Mouse (Mus musculus): ENCODE measurements around the gene Add3. TPM values are rescaled to one million over a fixed set of nuclear protein-coding genes. Genes with fewer than 3 reads are reported as not detected.

The Add3 gene
- polyA plus RNA-seq, 1 experiment from 2014 or later = 84.8 TPM

DNA sequence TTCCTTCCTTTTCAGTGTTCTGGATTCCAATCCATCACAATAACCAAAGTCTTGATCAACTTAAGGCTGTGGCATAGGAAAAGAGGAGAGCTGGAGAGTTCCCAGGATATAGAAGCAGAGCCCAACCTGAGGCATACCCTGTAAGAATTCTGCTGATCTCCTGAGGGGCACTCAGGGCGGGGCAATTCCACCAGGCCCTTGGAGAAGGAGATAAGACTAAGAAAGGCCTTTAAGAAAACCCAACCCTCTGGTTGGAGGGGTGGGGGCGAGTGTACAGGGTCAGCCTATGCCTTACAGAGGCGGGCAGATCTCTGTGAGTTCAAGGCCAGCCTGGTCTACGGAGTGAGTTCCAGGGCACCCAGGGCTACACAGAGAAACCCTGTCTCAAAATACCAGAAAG, 13.7 kb upstream of the Add3 start:
- H3K9ac ChIP-seq (replicated peaks; ENCODE audit: low read length) = no peak overlapping the region
- no peak overlapping the region for H3K4me2 ChIP-seq (ENCODE audit: low read depth, low read length)
- H3K4me1 ChIP-seq (ENCODE audit: control insufficient read depth, insufficient read depth, low read length) = no peaks in the 10 kb centered on the region
- 87% methylated on average over 4 of the region's 4 CpGs for WGBS
- H3K27ac ChIP-seq (replicated peaks; ENCODE audit: low read depth, low read length) = no peak overlapping the region
- no peaks in the 10 kb centered on the region for H3K36me3 ChIP-seq (replicated peaks; ENCODE audit: control insufficient read depth, insufficient read depth, low read depth, low read length)
- no peak overlapping the region for H3K4me3 ChIP-seq (ENCODE audit: low read depth, low read length)
- no peak for DNase-seq (ENCODE audit: low spot score)
- H3K27me3 ChIP-seq (ENCODE audit: control insufficient read depth, insufficient read depth, low read length) = no peaks in the 10 kb centered on the region
- no peaks in the 10 kb centered on the region for H3K9me3 ChIP-seq (replicated peaks; ENCODE audit: control insufficient read depth, low read length)
- ATAC-seq (replicated peaks; ENCODE audit: insufficient number of reproducible peaks, low FRiP score, low TSS enrichment, low read depth) = no peak

DNA sequence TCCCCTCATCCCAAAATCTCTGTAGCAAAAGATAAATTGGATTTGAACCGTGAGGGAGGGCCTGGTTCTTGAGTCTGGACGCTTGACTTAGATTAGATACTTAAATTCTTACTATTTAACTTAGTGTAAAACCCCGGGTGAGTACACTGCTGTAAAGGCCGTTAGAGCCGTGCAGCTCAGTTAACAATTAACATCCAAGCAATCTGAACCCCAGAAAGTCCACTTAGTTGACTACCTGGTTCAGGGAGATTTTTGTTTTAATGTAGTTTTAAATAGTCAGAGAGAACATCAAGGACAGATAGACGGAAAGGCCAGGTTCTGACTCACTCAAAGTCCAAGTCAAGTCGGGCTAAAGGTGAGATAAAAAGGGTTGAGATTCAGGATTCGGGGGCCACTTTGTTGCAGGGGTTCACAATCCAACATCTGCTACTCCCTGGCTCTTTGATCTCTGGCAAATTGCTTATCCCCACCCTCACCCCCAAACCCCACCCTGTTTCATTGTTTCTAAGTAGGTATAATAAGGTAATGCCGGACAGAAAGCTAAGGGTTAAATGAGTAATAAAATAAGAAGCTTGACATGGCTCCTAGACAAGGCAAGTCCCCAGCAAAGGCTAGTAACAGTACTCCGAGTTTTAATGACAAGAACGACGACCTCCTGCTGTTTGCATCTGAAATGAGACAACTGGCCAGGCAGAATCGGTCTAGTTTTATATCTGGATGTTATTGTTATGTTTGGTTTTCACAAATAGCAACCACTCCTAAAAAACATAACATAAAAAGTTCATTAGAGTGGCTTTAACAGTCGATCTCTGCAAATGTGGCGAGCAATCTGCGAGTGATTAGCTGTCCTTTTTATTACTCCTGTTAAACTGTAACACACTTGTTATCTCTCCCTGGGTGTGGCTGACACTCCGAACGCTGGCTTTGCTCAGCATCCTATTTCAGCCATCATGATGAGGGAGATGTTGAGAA, 12.6 kb upstream of the Add3 start:
- Histone ChIP-seq H3K9ac (replicated peaks; ENCODE audit: low read length) (no peak overlapping the region), H3K27me3 (ENCODE audit: control insufficient read depth, insufficient read depth, low read length) (no peaks in the 10 kb centered on the region), H3K4me1 (ENCODE audit: control insufficient read depth, insufficient read depth, low read length) (no peaks in the 10 kb centered on the region), H3K4me3 (ENCODE audit: low read depth, low read length) (no peak overlapping the region), H3K27ac (replicated peaks; ENCODE audit: low read depth, low read length) (no peak overlapping the region), H3K9me3 (replicated peaks; ENCODE audit: control insufficient read depth, low read length) (no peaks in the 10 kb centered on the region), H3K4me2 (ENCODE audit: low read depth, low read length) (no peak overlapping the region), H3K36me3 (replicated peaks; ENCODE audit: control insufficient read depth, insufficient read depth, low read depth, low read length) (no peaks in the 10 kb centered on the region)
- no peak for DNase-seq (ENCODE audit: low spot score)
- WGBS = 58% methylated on average over 18 of the region's 18 CpGs
- ATAC-seq (replicated peaks; ENCODE audit: insufficient number of reproducible peaks, low FRiP score, low TSS enrichment, low read depth) = no peak

DNA sequence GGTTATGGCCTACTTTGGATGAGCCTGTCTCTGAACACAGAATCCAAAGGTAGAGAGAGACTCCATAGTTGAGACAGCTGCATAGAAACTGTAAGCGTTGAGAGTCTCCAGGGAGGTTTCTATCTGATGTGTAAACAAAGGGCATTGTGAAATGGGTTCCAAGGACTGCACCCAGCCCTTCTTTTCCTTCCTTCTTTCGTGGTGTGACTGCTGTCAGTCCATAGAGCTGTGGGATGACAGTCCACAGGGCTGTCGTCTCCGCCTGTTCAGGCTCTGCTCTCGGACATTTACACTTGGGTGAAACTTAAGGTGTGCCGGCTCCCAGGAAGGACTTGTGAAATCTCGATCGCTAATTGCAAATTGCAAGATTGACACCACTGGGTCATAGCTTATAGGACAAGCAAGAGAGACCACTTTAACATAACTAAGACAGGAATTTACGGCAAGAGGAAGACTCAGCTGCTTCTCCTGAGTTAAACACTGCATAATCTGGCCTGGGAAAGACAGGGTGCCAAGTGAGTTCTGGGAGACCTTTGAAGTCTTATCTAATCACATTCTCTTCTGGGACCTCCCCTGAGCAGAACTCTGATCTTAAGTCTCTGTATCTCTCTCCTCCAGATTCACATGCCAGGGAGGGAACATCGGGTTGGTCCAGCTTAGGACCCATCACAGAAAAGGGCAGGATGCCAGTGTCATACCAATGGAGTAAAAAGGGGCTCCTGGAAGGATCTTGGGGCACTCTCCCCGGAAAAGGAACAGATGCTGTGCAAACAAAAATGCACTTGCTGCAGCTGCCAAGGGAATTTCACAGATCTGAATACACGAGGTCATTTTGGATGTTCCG, 11.5 kb upstream of the Add3 start:
- ATAC-seq (replicated peaks; ENCODE audit: insufficient number of reproducible peaks, low FRiP score, low TSS enrichment, low read depth) = no peak
- H3K4me1 ChIP-seq (ENCODE audit: control insufficient read depth, insufficient read depth, low read length) = no peaks in the 10 kb centered on the region
- H3K4me2 ChIP-seq (ENCODE audit: low read depth, low read length) = no peak overlapping the region
- WGBS = 53% methylated on average over 13 of the region's 13 CpGs
- no peaks in the 10 kb centered on the region for H3K9me3 ChIP-seq (replicated peaks; ENCODE audit: control insufficient read depth, low read length)
- no peaks in the 10 kb centered on the region for H3K36me3 ChIP-seq (replicated peaks; ENCODE audit: control insufficient read depth, insufficient read depth, low read depth, low read length)
- DNase-seq (ENCODE audit: low spot score) = no peak
- no peaks in the 10 kb centered on the region for H3K27me3 ChIP-seq (ENCODE audit: control insufficient read depth, insufficient read depth, low read length)
- H3K9ac ChIP-seq (replicated peaks; ENCODE audit: low read length) = no peak overlapping the region
- H3K27ac ChIP-seq (replicated peaks; ENCODE audit: low read depth, low read length) = no peak overlapping the region
- no peak overlapping the region for H3K4me3 ChIP-seq (ENCODE audit: low read depth, low read length)

DNA sequence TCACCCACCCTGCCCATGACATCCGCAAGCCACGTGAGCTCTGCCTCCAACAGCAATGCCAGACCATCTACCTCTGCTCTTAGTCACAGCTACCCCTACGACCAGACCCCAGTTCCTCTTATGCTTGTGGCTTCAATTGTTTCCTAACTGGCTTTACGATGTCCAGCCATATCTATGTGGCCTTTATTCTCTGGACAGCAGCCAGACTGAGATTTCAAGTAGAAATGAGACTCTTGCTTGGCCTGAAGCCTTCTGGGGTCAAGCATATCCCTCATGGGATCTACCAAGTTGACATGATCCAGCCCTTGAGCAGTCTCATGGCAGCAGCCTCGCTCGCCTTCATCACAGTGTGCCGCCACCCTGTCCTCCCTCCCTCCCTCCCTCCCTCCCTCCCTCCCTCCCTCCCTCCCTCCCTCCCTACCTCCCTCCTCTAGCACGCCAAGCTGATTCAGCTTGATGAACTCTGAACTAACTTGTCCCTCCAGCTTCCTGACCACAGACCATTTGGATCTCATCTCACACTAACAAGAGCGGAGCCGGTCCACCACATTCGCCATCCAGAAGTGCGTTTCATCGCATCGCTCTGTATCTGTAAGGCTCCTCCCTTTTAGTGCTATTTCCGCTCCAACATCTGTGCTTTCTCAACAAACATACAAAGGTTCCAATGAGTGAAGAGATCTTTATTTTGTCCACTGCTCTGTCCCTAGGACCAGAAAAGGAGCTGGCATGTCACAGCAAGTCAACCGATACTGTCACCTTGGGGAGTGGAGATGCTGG, 9.7 kb upstream of the Add3 start:
- H3K27ac ChIP-seq (replicated peaks; ENCODE audit: low read depth, low read length) = no peak overlapping the region
- H3K27me3 ChIP-seq (ENCODE audit: control insufficient read depth, insufficient read depth, low read length) = no peaks in the 10 kb centered on the region
- DNase-seq (ENCODE audit: low spot score) (no peak), ATAC-seq (replicated peaks; ENCODE audit: insufficient number of reproducible peaks, low FRiP score, low TSS enrichment, low read depth) (no peak)
- 85% methylated on average over 16 of the region's 16 CpGs for WGBS
- no peak overlapping the region for H3K9ac ChIP-seq (replicated peaks; ENCODE audit: low read length)
- H3K9me3 ChIP-seq (replicated peaks; ENCODE audit: control insufficient read depth, low read length) = no peaks in the 10 kb centered on the region
- H3K36me3 ChIP-seq (replicated peaks; ENCODE audit: control insufficient read depth, insufficient read depth, low read depth, low read length) = no peaks in the 10 kb centered on the region
- no peak overlapping the region for H3K4me2 ChIP-seq (ENCODE audit: low read depth, low read length)
- no peak overlapping the region for H3K4me3 ChIP-seq (ENCODE audit: low read depth, low read length)
- no peaks in the 10 kb centered on the region for H3K4me1 ChIP-seq (ENCODE audit: control insufficient read depth, insufficient read depth, low read length)

DNA sequence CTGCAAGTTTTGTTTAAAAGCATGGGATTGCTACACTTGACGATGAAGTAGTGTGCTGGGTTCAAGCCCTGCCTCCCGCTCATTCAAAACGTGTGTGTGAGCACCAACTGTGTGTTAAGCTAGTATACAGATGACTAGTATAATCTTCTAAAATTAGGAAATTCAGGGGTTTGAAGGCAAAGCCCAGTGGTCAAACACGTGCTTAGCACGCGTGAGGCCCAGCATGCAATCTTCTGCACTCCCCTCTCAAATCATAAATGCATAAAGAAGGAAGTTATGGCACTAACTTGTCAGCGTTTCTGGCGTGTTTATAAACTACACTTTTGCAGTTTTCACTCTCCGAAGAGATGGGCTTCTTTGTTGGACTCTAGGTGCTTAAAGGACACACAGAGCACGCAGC, 7.8 kb upstream of the Add3 start:
- no peaks in the 10 kb centered on the region; the same call in 1 of the 2 replicates for H3K4me1 ChIP-seq (ENCODE audit: control insufficient read depth, insufficient read depth, low read length)
- H3K36me3 ChIP-seq (replicated peaks; ENCODE audit: control insufficient read depth, insufficient read depth, low read depth, low read length) = no peaks in the 10 kb centered on the region
- H3K27ac ChIP-seq (replicated peaks; ENCODE audit: low read depth, low read length) = no peak overlapping the region
- no peaks in the 10 kb centered on the region for H3K9me3 ChIP-seq (replicated peaks; ENCODE audit: control insufficient read depth, low read length)
- no peaks in the 10 kb centered on the region for H3K27me3 ChIP-seq (ENCODE audit: control insufficient read depth, insufficient read depth, low read length)
- no peak overlapping the region for H3K4me2 ChIP-seq (ENCODE audit: low read depth, low read length)
- DNase-seq (ENCODE audit: low spot score) = no peak
- no peak overlapping the region for H3K9ac ChIP-seq (replicated peaks; ENCODE audit: low read length)
- no peak for ATAC-seq (replicated peaks; ENCODE audit: insufficient number of reproducible peaks, low FRiP score, low TSS enrichment, low read depth)
- WGBS = 89% methylated on average over 10 of the region's 10 CpGs
- no peak overlapping the region for H3K4me3 ChIP-seq (ENCODE audit: low read depth, low read length)

DNA sequence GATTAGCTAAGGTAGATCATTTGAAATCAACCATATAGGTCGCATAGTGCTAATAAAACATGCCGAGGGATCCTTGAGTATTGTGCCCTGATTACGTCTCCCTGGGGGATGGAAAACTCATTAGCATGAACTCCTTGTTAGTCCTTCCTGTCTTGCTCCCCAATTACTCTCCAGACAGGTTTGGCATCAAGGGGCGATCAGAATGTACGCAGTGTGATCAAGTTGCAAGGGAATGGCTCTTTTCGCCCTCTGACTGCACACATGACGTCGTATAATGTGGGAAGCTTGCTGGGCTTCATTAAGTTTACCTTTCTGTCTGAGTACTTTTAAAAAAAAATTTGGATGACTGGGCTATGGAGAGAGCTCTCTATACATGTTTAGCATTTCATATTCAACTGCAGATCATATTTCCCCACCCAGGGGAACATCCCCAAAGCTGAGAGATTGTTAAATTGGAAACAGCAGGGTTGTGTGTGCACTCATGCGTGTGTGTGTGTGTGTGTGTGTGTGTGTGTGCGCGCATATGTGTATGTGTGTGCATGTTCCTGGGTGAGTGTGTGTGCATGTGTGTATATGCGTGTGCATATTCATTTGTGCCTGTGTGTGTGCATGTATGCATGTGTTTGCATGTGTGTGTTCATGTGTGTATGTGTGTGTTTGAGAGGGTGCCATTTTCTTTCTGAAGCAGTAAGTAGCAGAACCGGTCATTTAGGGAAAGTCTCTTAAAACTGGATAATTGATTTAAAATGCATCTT, 3.7 kb upstream of the Add3 start:
- H3K27ac ChIP-seq (replicated peaks; ENCODE audit: low read depth, low read length) = no peak overlapping the region; the same call in 1 of the 2 replicates
- WGBS = 54% methylated on average over 13 of the region's 13 CpGs

DNA sequence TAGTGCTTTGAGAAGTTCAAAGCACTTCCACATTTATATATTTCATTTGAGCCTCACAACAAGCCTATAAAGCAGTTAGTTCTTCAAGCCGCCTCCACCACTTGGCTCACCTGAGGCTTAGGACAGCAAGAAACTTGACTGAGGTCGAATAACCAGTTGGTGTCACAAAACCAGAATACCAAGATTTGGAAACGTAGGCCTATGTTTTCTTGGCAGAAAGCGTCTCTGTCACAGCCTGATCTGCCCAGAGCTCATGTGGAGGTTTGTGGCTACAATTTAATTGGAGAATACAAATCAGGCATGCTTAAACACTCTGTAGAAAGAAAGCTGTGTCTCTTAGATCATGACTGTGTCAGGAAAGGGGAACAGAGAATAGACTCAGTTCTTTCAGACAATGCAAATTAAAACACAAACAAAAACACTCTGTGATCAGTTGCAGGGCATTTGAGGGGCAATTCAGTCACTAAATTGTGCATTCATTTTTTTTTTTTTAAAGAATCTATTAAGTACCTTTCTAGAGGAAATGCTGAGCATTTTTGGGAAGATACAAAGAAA, 3.0 kb upstream of the Add3 start:
- WGBS = 49% methylated on average over 4 of the region's 4 CpGs
- no peak overlapping the region for H3K4me3 ChIP-seq (ENCODE audit: low read depth, low read length)
- H3K27me3 ChIP-seq (ENCODE audit: control insufficient read depth, insufficient read depth, low read length) = no peaks in the 10 kb centered on the region
- H3K9me3 ChIP-seq (replicated peaks; ENCODE audit: control insufficient read depth, low read length) = no peaks in the 10 kb centered on the region
- H3K4me2 ChIP-seq (ENCODE audit: low read depth, low read length) = no peak overlapping the region
- no peak overlapping the region for H3K9ac ChIP-seq (replicated peaks; ENCODE audit: low read length)
- peaks cover 3% of the 10 kb centered on the region; the same call in 1 of the 2 replicates for H3K4me1 ChIP-seq (ENCODE audit: control insufficient read depth, insufficient read depth, low read length)
- DNase-seq (ENCODE audit: low spot score) = no peak
- no peak overlapping the region; the same call in 1 of the 2 replicates for H3K27ac ChIP-seq (replicated peaks; ENCODE audit: low read depth, low read length)
- no peak for ATAC-seq (replicated peaks; ENCODE audit: insufficient number of reproducible peaks, low FRiP score, low TSS enrichment, low read depth)
- no peaks in the 10 kb centered on the region for H3K36me3 ChIP-seq (replicated peaks; ENCODE audit: control insufficient read depth, insufficient read depth, low read depth, low read length)

More for the DNA sequence above, 3.7 kb upstream of the Add3 start:
- H3K9me3 ChIP-seq (replicated peaks; ENCODE audit: control insufficient read depth, low read length) = no peaks in the 10 kb centered on the region
- no peak overlapping the region for H3K4me3 ChIP-seq (ENCODE audit: low read depth, low read length)
- no peaks in the 10 kb centered on the region for H3K27me3 ChIP-seq (ENCODE audit: control insufficient read depth, insufficient read depth, low read length)
- no peak overlapping the region for H3K9ac ChIP-seq (replicated peaks; ENCODE audit: low read length)
- no peak overlapping the region for H3K4me2 ChIP-seq (ENCODE audit: low read depth, low read length)
- peaks cover 3% of the 10 kb centered on the region; the same call in 1 of the 2 replicates for H3K4me1 ChIP-seq (ENCODE audit: control insufficient read depth, insufficient read depth, low read length)
- H3K36me3 ChIP-seq (replicated peaks; ENCODE audit: control insufficient read depth, insufficient read depth, low read depth, low read length) = no peaks in the 10 kb centered on the region
- DNase-seq (ENCODE audit: low spot score) (no peak), ATAC-seq (replicated peaks; ENCODE audit: insufficient number of reproducible peaks, low FRiP score, low TSS enrichment, low read depth) (peak; percentile 21; the same call in 1 of the 2 replicates)

All from embryonic facial prominence, embryonic 11.5 days (tissue).